Mouse (Mus musculus) neural tube, postnatal 0 days (tissue): ENCODE measurements around the gene Papola. TPM values are rescaled to one million over a fixed set of nuclear protein-coding genes. Genes with fewer than 3 reads are reported as not detected.

Experiments used
- microRNA-seq: library from miRNA; unstranded; fragments of <30 nt; microRNA quantifications from one replicate; pipeline ENCODE4, GENCODE M21; 2016
- polyA plus RNA-seq: library from polyadenylated mRNA; unstranded; fragments of >200 nt; fragmentation: Nextera tagmentation; extraction: Ambion mirVana; gene quantifications from 2 replicates; pipeline ENCODE4 v1.2.1, GENCODE M21; 2015

The Papola gene
- polyA plus RNA-seq, result 99.5 and 107 TPM in 2 replicates

DNA sequence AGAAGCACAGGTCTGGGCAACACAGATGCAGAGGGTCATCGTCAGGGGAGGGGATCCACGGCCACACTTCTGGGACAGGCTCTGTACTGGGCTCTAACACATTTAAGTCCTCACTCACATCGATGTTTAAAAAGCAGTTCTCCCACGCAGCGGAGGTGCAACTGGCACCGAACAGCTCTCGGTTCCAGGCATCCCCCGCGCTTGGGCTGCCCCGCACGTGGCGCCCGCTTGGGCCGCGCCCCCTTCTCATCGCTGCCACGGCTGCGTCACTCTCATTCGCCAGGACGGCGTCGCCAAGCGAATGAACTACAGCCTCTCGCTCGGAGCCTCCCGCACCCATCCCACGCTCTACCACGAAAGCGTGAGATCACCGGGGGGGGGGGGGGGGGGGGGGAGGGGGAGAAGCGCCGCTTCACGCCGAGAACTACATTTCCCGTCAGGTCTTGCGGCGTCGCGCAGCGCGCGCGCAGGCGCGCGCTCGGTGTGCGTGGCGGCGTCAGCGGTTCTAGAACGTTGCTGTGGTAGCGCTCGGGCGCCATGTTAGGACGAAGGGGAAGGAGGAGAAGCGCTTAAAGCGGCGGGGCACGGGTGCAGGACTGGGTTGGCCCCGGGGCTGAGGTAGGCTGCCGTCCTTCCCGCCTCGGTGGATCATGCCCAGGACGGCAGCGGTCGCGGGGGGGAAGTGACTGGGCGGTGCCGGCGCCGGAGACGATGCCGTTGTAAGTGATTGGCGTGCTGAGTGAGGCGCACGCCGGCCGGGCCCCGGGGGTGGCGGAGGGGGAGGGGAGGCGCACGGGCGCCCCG lies at the start of gene Papola:
Gene Papola (plus strand): TSS at position 499 of the 804 bp plus-strand sequence.

Small RNAs within 50 kb of the gene (microRNA-seq; reads per million reads assigned to microRNA genes)
- not detected for gene Gm22120

Other genes starting within 250 kb of the Papola start
- 1.7 and 2.2 TPM in 2 replicates for gene Bdkrb2, start 221.5 kb upstream of the Papola start, polyA plus RNA-seq
- 0.22 and 0.28 TPM in 2 replicates for gene Bdkrb1, start 181.6 kb upstream of the Papola start, polyA plus RNA-seq
- 23.1 and 23.4 TPM in 2 replicates for gene Gskip, start 99.9 kb upstream of the Papola start, polyA plus RNA-seq
- 9.4 and 12.3 TPM in 2 replicates for gene Atg2b, start 99.5 kb upstream of the Papola start, polyA plus RNA-seq
- 0.73 and 1.3 TPM in 2 replicates for gene Ak7, start 78.7 kb upstream of the Papola start, polyA plus RNA-seq
- 23.4 and 24.0 TPM in 2 replicates for gene Vrk1, start 225.5 kb downstream of the Papola start, polyA plus RNA-seq